Mouse (Mus musculus): ENCODE data around the gene Armcx4.

- TF ChIP-seq CTCF (IDR thresholded peaks at IDR 0.05; ENCODE audit: borderline replicate concordance, control insufficient read depth, extremely low read depth, insufficient read depth, low read length, poor library complexity) (no peak), POLR2A (IDR thresholded peaks at IDR 0.05; ENCODE audit: control insufficient read depth, extremely low read depth, insufficient read depth, low read length, poor library complexity) (no peak)
Observed at GRCm38 (mm10) chrX:134729778-134730177, 43.5 kb downstream of the Armcx4 start.
